Mouse (Mus musculus) heart, embryonic 11.5 days (tissue): ENCODE data around the gene Il2ra. TPM values are rescaled to one million over a fixed set of nuclear protein-coding genes. Genes with fewer than 3 reads are reported as not detected.
"Not testable (repeated sequence)": the region's sequence is repeated elsewhere in the genome, so short reads cannot be mapped to it uniquely, and the experiment has no call there.

ENCODE experiments used
- ATAC-seq: fragments of 200-750 bp; cut with Nextera tagmentation; replicated peaks from 2 replicates; pipeline ENCODE4 v1.8.0; 2017; ENCODE audit warnings: moderate library complexity; ENCODE audit not compliant: insufficient number of reproducible peaks, low FRiP score, low TSS enrichment
- H3K27ac ChIP-seq: fragments of 300-500 bp; sonication (generic); 2 replicates; pipeline ENCODE4 v1.5.1; 2014; ENCODE audit warnings: mild to moderate bottlenecking, low read depth, low read length
- H3K27me3 ChIP-seq: fragments of 300-500 bp; sonication (generic); 2 replicates; pipeline ENCODE4 v1.6.1; 2014; ENCODE audit warnings: mild to moderate bottlenecking, low read length, mixed read lengths; ENCODE audit not compliant: control insufficient read depth, insufficient read depth
- H3K36me3 ChIP-seq: fragments of 300-500 bp; sonication (generic); 2 replicates; pipeline ENCODE4 v1.6.1; 2014; ENCODE audit warnings: mild to moderate bottlenecking, low read length, moderate library complexity, mixed read lengths; ENCODE audit not compliant: control insufficient read depth, insufficient read depth
- H3K4me1 ChIP-seq: fragments of 300-500 bp; sonication (generic); 2 replicates; pipeline ENCODE4 v1.6.1; 2014; ENCODE audit warnings: low read length; ENCODE audit not compliant: control insufficient read depth, insufficient read depth
- H3K4me2 ChIP-seq: fragments of 300-500 bp; sonication (generic); 2 replicates; pipeline ENCODE4 v1.6.1; 2014; ENCODE audit warnings: mild to moderate bottlenecking, moderate library complexity
- H3K4me3 ChIP-seq: fragments of 300-500 bp; sonication (generic); 2 replicates; pipeline ENCODE4 v1.5.1; 2014; ENCODE audit warnings: low read depth, low read length
- H3K9ac ChIP-seq: fragments of 300-500 bp; sonication (generic); 2 replicates; pipeline ENCODE4 v1.6.1; 2014; ENCODE audit warnings: mild to moderate bottlenecking, low read depth, low read length, moderate library complexity
- H3K9me3 ChIP-seq: fragments of 300-500 bp; sonication (generic); replicated peaks from 2 replicates; pipeline ENCODE4 v1.6.1; 2016; ENCODE audit warnings: low read length; ENCODE audit not compliant: control insufficient read depth
- WGBS: fragments of 180-500 bp; shearing (Covaris S2); extraction: QIAGEN DNeasy Blood & Tissue Kit; methylation state at CpG from one replicate; pipeline ENCODE4 v1.1.7; 2014; ENCODE audit not compliant: insufficient replicate concordance; 5-methylcytosine and 5-hydroxymethylcytosine counted together
- polyA plus RNA-seq: library from polyadenylated mRNA; unstranded; fragments of >200 nt; fragmentation: Nextera tagmentation; extraction: Ambion mirVana; gene quantifications from 2 replicates; pipeline ENCODE4 v1.2.1, GENCODE M21; 2014

Gene Il2ra
- polyA plus RNA-seq, 1 experiment from 2014 or later = not detected

- H3K9ac ChIP-seq, H3K9me3 ChIP-seq, H3K4me1 ChIP-seq, H3K36me3 ChIP-seq, H3K27ac ChIP-seq, H3K4me2 ChIP-seq, H3K27me3 ChIP-seq, H3K4me3 ChIP-seq, ATAC-seq: not testable (repeated sequence)
- WGBS = 81% methylated on average over 6 of the region's 6 CpGs
These were observed 29.7 kb upstream of the Il2ra start for GRCm38 (mm10) chr2:11612939-11613338.

GRCm38 (mm10) chr2:11616846-11617245, 25.8 kb upstream of the Il2ra start:
- no peaks in the 10 kb centered on the region for H3K36me3 ChIP-seq
- no peaks in the 10 kb centered on the region for H3K9me3 ChIP-seq
- no peak overlapping the region for H3K27ac ChIP-seq
- ATAC-seq = no peak
- H3K4me3 ChIP-seq = no peak overlapping the region
- H3K4me1 ChIP-seq = no peaks in the 10 kb centered on the region
- H3K4me2 ChIP-seq = no peak overlapping the region
- H3K9ac ChIP-seq = no peak overlapping the region
- H3K27me3 ChIP-seq = no peaks in the 10 kb centered on the region
- WGBS = 79% methylated on average over 9 of the region's 9 CpGs

GRCm38 (mm10) chr2:11619598-11619997, 23.0 kb upstream of the Il2ra start:
- Histone ChIP-seq H3K27ac (no peak overlapping the region), H3K9me3 (no peaks in the 10 kb centered on the region), H3K4me1 (no peaks in the 10 kb centered on the region), H3K27me3 (no peaks in the 10 kb centered on the region), H3K36me3 (no peaks in the 10 kb centered on the region), H3K4me2 (no peak overlapping the region), H3K9ac (no peak overlapping the region), H3K4me3 (no peak overlapping the region)
- WGBS = 71% methylated on average over 2 of the region's 2 CpGs
- ATAC-seq = no peak

- ATAC-seq = no peak
- no peaks in the 10 kb centered on the region for H3K36me3 ChIP-seq
- WGBS = 86% methylated on average over 8 of the region's 8 CpGs
These were observed 19.4 kb upstream of the Il2ra start for GRCm38 (mm10) chr2:11623173-11623572.

GRCm38 (mm10) chr2:11623726-11624125, 18.9 kb upstream of the Il2ra start:
- Histone ChIP-seq H3K4me2 (no peak overlapping the region), H3K36me3 (no peaks in the 10 kb centered on the region), H3K9me3 (no peaks in the 10 kb centered on the region), H3K4me3 (no peak overlapping the region), H3K4me1 (no peaks in the 10 kb centered on the region), H3K27me3 (no peaks in the 10 kb centered on the region), H3K27ac (no peak overlapping the region), H3K9ac (no peak overlapping the region)
- ATAC-seq = no peak
- WGBS = 72% methylated on average over 2 of the region's 2 CpGs

More at GRCm38 (mm10) chr2:11623173-11623572, 19.4 kb upstream of the Il2ra start:
- H3K27ac ChIP-seq = no peak overlapping the region
- no peaks in the 10 kb centered on the region for H3K4me1 ChIP-seq
- H3K27me3 ChIP-seq = no peaks in the 10 kb centered on the region
- no peak overlapping the region for H3K4me2 ChIP-seq
- no peaks in the 10 kb centered on the region for H3K9me3 ChIP-seq
- no peak overlapping the region for H3K9ac ChIP-seq
- no peak overlapping the region for H3K4me3 ChIP-seq

GRCm38 (mm10) chr2:11625890-11626289, 16.7 kb upstream of the Il2ra start, which contains the start of gene Gm17490:
Gm17490 (minus strand) TSS chr2:11626264.
- Histone ChIP-seq H3K4me1 (no peaks in the 10 kb centered on the region), H3K9ac (no peak within 1 kb of the TSS), H3K4me2 (no peak within 1 kb of the TSS), H3K27ac (no peak within 1 kb of the TSS), H3K4me3 (no peak within 1 kb of the TSS), H3K27me3 (no peaks in the 10 kb centered on the region), H3K36me3 (no peaks in the 10 kb centered on the region), H3K9me3 (no peaks in the 10 kb centered on the region)
- WGBS = 86% methylated on average over 5 of the region's 5 CpGs
- no peak for ATAC-seq

GRCm38 (mm10) chr2:11635035-11635434, 7.6 kb upstream of the Il2ra start:
- Histone ChIP-seq H3K4me2 (no peak overlapping the region), H3K27me3 (no peaks in the 10 kb centered on the region), H3K9ac (no peak overlapping the region), H3K4me3 (no peak overlapping the region), H3K4me1 (no peaks in the 10 kb centered on the region), H3K36me3 (no peaks in the 10 kb centered on the region), H3K9me3 (no peaks in the 10 kb centered on the region), H3K27ac (no peak overlapping the region)
- 83% methylated on average over 6 of the region's 6 CpGs for WGBS
- no peak for ATAC-seq

- no peak for ATAC-seq
- Histone ChIP-seq H3K9ac (no peak overlapping the region), H3K4me1 (no peaks in the 10 kb centered on the region), H3K9me3 (no peaks in the 10 kb centered on the region), H3K27ac (no peak overlapping the region), H3K27me3 (no peaks in the 10 kb centered on the region), H3K4me2 (no peak overlapping the region), H3K4me3 (no peak overlapping the region), H3K36me3 (no peaks in the 10 kb centered on the region)
- 87% methylated on average over 5 of the region's 5 CpGs for WGBS
These were observed 7.0 kb upstream of the Il2ra start for GRCm38 (mm10) chr2:11635471-11636137.

GRCm38 (mm10) chr2:11636138-11636480, 6.5 kb upstream of the Il2ra start:
- H3K4me1 ChIP-seq = no peaks in the 10 kb centered on the region
- H3K27ac ChIP-seq = no peak overlapping the region
- no peak for ATAC-seq
- no peak overlapping the region for H3K4me2 ChIP-seq
- H3K27me3 ChIP-seq = no peaks in the 10 kb centered on the region
- no peaks in the 10 kb centered on the region for H3K36me3 ChIP-seq
- no peak overlapping the region for H3K9ac ChIP-seq
- H3K9me3 ChIP-seq = no peaks in the 10 kb centered on the region
- 65% methylated on average over 3 of the region's 3 CpGs for WGBS
- H3K4me3 ChIP-seq = no peak overlapping the region
